Mouse (Mus musculus): ENCODE measurements around the gene Ctdspl. TPM values are rescaled to one million over a fixed set of nuclear protein-coding genes. Genes with fewer than 3 reads are reported as not detected.

Gene Ctdspl
- polyA plus RNA-seq, 1 experiment from 2014 or later: 4.9 TPM

DNA sequence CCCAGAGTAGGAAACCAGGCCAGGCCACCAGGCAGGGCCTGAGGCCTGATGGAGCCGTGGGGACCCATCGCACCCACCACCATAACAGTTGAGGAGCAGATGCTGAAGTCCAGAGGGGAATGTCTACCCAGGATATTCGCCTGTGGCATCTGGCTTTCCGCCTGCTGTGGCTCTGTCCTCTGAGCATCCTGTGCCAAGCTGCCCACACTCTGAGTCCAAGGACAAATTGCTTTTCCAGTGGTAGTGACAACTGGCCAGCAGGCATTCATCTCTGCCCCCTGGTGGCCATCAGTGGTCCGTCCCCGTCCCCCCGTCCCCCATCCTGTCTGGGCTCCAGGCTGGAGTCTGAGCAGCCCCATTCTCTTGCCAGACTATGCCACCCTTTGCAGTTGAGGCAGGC is 103.3 kb downstream of the Ctdspl start:
- Histone ChIP-seq H3K4me3 (ENCODE audit: low read depth, low read length) (no peak overlapping the region), H3K9ac (ENCODE audit: low read length) (no peak overlapping the region), H3K9me3 (ENCODE audit: control insufficient read depth, low read length) (no peaks in the 10 kb centered on the region), H3K36me3 (ENCODE audit: control insufficient read depth, insufficient read depth, low read length) (no peaks in the 10 kb centered on the region), H3K4me1 (ENCODE audit: control insufficient read depth, insufficient read depth, low read length) (peaks cover 21% of the 10 kb centered on the region), H3K27ac (ENCODE audit: low read depth, low read length) (no peak overlapping the region), H3K27me3 (ENCODE audit: control insufficient read depth, insufficient read depth, low read length) (no peaks in the 10 kb centered on the region), H3K4me2 (no peak overlapping the region)
- 60% methylated on average over 7 of the region's 7 CpGs for WGBS
- peak; percentile 57; the same call in 1 of the 2 replicates for ATAC-seq (ENCODE audit: low FRiP score)
- peak; percentile 92 for DNase-seq (ENCODE audit: low spot score, missing footprints)

DNA sequence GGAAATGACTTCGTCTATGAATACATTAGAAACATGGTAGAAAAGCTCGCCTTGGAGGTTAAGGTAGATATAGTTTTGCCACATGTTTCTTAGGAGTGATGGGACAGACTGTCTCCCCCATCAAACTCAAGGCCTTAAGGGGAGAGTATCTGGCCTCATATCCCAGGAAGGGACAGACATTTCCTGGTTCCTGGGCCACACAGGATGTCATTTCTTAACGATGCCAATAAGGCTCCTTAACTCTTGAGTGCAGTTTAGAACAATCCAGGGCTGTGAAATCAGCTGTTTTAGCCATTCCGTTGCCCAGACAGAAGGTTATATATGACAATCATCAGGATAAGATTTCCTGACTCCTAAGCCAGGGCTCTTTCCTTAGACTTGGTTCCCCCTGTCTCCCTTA is 104.8 kb downstream of the Ctdspl start:
- Histone ChIP-seq H3K36me3 (ENCODE audit: control insufficient read depth, insufficient read depth, low read length) (no peaks in the 10 kb centered on the region), H3K4me1 (ENCODE audit: control insufficient read depth, insufficient read depth, low read length) (peaks cover 21% of the 10 kb centered on the region), H3K27ac (ENCODE audit: low read depth, low read length) (no peak overlapping the region), H3K9ac (ENCODE audit: low read length) (no peak overlapping the region), H3K4me3 (ENCODE audit: low read depth, low read length) (no peak overlapping the region), H3K9me3 (ENCODE audit: control insufficient read depth, low read length) (no peaks in the 10 kb centered on the region), H3K27me3 (ENCODE audit: control insufficient read depth, insufficient read depth, low read length) (no peaks in the 10 kb centered on the region), H3K4me2 (no peak overlapping the region)
- no peak for ATAC-seq (ENCODE audit: low FRiP score)
- no peak for DNase-seq (ENCODE audit: low spot score, missing footprints)
- WGBS: 88% methylated on average over 4 of the region's 4 CpGs

DNA sequence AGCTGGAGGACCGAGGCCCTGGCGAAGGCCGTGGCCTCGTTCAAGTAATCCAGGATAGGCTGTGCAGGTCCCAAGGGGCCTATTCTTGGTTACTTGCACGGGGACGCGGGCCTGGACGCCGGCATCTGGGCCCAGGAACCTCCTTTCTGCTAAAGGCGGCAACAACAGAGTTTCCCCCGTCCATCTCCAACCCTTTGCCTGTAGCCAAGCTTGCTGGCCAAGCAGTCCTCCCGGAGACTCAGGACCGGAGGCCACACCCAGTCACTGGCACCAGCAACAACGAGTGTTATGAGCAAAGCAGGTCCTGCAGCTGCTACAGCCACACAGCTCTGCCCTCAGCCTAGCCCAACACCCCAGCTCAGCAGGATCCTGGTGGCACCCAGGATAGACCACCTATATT is 105.5 kb downstream of the Ctdspl start:
- DNase-seq (ENCODE audit: low spot score, missing footprints): no peak
- no peak overlapping the region for H3K27ac ChIP-seq (ENCODE audit: low read depth, low read length)
- peaks cover 21% of the 10 kb centered on the region for H3K4me1 ChIP-seq (ENCODE audit: control insufficient read depth, insufficient read depth, low read length)
- 86% methylated on average over 14 of the region's 14 CpGs for WGBS
- H3K4me2 ChIP-seq: no peak overlapping the region
- H3K36me3 ChIP-seq (ENCODE audit: control insufficient read depth, insufficient read depth, low read length): no peaks in the 10 kb centered on the region
- no peak overlapping the region for H3K9ac ChIP-seq (ENCODE audit: low read length)
- no peak overlapping the region for H3K4me3 ChIP-seq (ENCODE audit: low read depth, low read length)
- H3K27me3 ChIP-seq (ENCODE audit: control insufficient read depth, insufficient read depth, low read length): no peaks in the 10 kb centered on the region
- no peaks in the 10 kb centered on the region for H3K9me3 ChIP-seq (ENCODE audit: control insufficient read depth, low read length)
- ATAC-seq (ENCODE audit: low FRiP score): no peak

GRCm38 (mm10) chr9:119032538-119032937 is 106.3 kb downstream of the Ctdspl start:
- no peaks in the 10 kb centered on the region for H3K36me3 ChIP-seq (ENCODE audit: control insufficient read depth, insufficient read depth, low read length)
- no peak overlapping the region for H3K4me2 ChIP-seq
- H3K27me3 ChIP-seq (ENCODE audit: control insufficient read depth, insufficient read depth, low read length): no peaks in the 10 kb centered on the region
- H3K27ac ChIP-seq (ENCODE audit: low read depth, low read length): no peak overlapping the region; the same call in 1 of the 2 replicates
- peaks cover 21% of the 10 kb centered on the region for H3K4me1 ChIP-seq (ENCODE audit: control insufficient read depth, insufficient read depth, low read length)
- DNase-seq (ENCODE audit: low spot score, missing footprints): no peak
- no peak for ATAC-seq (ENCODE audit: low FRiP score)
- no peaks in the 10 kb centered on the region for H3K9me3 ChIP-seq (ENCODE audit: control insufficient read depth, low read length)
- H3K4me3 ChIP-seq (ENCODE audit: low read depth, low read length): no peak overlapping the region
- 44% methylated on average over 9 of the region's 9 CpGs for WGBS
- no peak overlapping the region for H3K9ac ChIP-seq (ENCODE audit: low read length)

DNA sequence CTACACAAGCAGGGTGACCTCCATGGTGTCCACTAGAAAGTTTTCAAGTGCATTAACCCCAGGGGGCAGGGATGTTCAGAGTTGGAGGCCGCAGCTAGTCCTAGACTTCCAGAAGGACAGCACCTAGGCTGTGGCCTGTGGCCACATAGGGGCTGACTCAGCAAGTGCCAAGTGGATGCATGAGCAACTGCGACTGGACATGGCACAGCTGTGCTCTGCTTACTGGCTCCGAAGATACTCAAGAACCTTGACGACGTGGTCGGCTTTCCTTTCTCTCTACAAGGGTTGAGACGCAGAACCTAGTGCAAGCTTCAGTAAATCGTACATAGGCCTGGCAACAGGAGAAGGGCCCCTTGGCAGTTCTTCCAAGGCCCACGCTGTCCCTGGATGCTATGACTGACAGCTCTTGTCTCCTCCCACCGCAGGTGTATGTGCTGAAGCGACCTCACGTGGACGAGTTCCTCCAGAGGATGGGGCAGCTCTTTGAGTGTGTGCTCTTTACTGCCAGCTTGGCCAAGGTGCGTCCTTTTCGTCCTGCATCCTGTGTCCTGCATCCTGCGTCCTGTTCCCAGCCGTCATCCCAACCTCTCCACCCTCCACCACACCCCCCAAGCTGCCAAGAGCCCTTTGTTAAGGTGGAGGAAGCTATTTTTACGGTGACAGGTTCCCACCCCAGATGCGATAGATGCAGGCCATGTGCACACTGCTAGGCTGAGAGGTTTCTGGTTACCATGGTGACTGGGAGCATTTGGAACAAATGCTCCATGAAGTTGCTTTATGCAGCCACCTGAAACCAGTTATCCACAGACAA is 107.1 kb downstream of the Ctdspl start:
- no peak for DNase-seq (ENCODE audit: low spot score, missing footprints)
- H3K9me3 ChIP-seq (ENCODE audit: control insufficient read depth, low read length): no peaks in the 10 kb centered on the region
- no peak overlapping the region for H3K4me2 ChIP-seq
- no peaks in the 10 kb centered on the region for H3K36me3 ChIP-seq (ENCODE audit: control insufficient read depth, insufficient read depth, low read length)
- no peak overlapping the region for H3K9ac ChIP-seq (ENCODE audit: low read length)
- 65% methylated on average over 19 of the region's 19 CpGs for whole genome bisulfite sequencing
- no peak overlapping the region for H3K4me3 ChIP-seq (ENCODE audit: low read depth, low read length)
- peak; percentile 34; the same call in 1 of the 2 replicates for ATAC-seq (ENCODE audit: low FRiP score)
- H3K27ac ChIP-seq (ENCODE audit: low read depth, low read length): no peak overlapping the region
- H3K27me3 ChIP-seq (ENCODE audit: control insufficient read depth, insufficient read depth, low read length): no peaks in the 10 kb centered on the region
- H3K4me1 ChIP-seq (ENCODE audit: control insufficient read depth, insufficient read depth, low read length): peaks cover 21% of the 10 kb centered on the region

- Histone ChIP-seq H3K36me3 (ENCODE audit: control insufficient read depth, insufficient read depth, low read length) (no peaks in the 10 kb centered on the region), H3K4me1 (ENCODE audit: control insufficient read depth, insufficient read depth, low read length) (peaks cover 21% of the 10 kb centered on the region), H3K4me2 (no peak overlapping the region), H3K27ac (ENCODE audit: low read depth, low read length) (no peak overlapping the region), H3K9me3 (ENCODE audit: control insufficient read depth, low read length) (no peaks in the 10 kb centered on the region), H3K9ac (ENCODE audit: low read length) (no peak overlapping the region), H3K27me3 (ENCODE audit: control insufficient read depth, insufficient read depth, low read length) (no peaks in the 10 kb centered on the region), H3K4me3 (ENCODE audit: low read depth, low read length) (no peak overlapping the region)
- DNase-seq (ENCODE audit: low spot score, missing footprints) (no peak), ATAC-seq (ENCODE audit: low FRiP score) (no peak)
- WGBS: 72% methylated on average over 8 of the region's 8 CpGs
These were observed 107.8 kb downstream of the Ctdspl start for GRCm38 (mm10) chr9:119034069-119034468.

DNA sequence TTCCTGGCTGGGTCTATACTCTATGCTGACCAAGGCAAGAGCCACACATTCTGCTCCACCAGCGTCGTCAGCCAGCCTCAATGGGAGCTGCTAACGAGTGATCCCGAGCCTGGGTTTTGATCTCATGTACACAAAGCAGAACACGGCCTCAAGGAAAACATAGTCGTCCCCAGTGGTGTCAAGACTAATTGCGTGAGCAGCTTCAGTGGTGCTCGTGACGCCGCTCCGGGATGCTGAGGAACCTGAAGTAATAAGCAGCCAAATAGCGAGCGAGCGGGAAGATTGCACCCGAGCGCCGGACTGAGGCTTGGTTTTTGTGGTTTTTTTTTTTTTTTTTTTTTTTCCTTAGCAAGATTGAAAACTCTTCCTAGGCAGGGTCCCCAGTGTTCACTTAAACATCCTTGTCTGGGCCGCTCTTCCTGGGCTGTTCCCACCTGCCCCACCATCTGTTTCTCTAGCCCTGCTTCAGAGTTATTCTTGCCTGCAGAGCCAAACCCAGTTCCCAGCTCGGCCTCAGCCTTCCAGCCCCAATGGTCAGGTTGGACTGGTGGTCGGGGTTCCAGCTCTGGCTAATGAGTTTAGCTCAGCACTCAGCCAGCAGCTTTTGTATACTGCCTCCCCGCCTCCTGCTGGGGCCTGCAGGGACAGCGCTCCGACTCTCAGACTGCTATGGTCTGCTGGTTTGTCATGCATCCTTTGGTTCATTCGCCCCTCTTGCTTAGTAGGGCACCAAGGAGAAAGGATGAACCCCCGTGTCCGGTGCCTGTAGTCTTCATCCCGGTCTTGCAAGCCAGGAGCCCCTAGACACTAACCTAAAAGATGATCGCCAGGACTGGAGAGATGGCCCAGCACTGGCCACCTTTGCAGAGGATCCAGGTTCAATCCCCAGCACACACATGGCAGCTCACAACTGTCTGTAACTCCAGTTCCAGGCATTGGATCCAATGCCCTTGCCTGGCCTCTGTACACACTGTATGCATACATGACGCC is 108.7 kb downstream of the Ctdspl start:
- peaks cover 21% of the 10 kb centered on the region for H3K4me1 ChIP-seq (ENCODE audit: control insufficient read depth, insufficient read depth, low read length)
- DNase-seq (ENCODE audit: low spot score, missing footprints): no peak

DNA sequence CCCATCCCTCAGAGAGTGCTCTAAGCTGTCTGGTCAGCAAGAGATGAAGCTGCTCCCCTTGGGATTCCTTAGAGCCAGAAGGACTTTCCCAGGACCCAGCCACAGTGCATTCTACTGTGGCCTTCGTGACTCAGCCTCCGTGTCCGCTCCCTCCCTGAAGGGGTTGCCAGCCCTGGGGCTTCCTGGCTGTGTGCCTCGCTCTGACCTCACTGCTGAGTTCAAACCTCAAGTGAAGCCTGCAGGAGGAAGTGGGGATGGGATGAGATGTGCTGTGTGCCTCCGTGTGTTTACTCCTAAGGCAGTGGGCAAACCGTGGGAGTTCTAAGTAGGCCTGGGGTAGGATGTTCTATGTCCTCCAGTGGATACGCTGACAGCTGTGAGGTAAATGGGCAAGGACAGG is 109.6 kb downstream of the Ctdspl start:
- Histone ChIP-seq H3K4me1 (ENCODE audit: control insufficient read depth, insufficient read depth, low read length) (peaks cover 21% of the 10 kb centered on the region), H3K4me2 (no peak overlapping the region), H3K27ac (ENCODE audit: low read depth, low read length) (no peak overlapping the region), H3K27me3 (ENCODE audit: control insufficient read depth, insufficient read depth, low read length) (no peaks in the 10 kb centered on the region), H3K9me3 (ENCODE audit: control insufficient read depth, low read length) (no peaks in the 10 kb centered on the region), H3K9ac (ENCODE audit: low read length) (no peak overlapping the region), H3K4me3 (ENCODE audit: low read depth, low read length) (no peak overlapping the region), H3K36me3 (ENCODE audit: control insufficient read depth, insufficient read depth, low read length) (no peaks in the 10 kb centered on the region)
- ATAC-seq (ENCODE audit: low FRiP score) (no peak), DNase-seq (ENCODE audit: low spot score, missing footprints) (no peak)
- WGBS: 83% methylated on average over 7 of the region's 7 CpGs

More for the DNA sequence above, 108.7 kb downstream of the Ctdspl start:
- Histone ChIP-seq H3K9me3 (ENCODE audit: control insufficient read depth, low read length) (no peaks in the 10 kb centered on the region), H3K9ac (ENCODE audit: low read length) (no peak overlapping the region), H3K4me3 (ENCODE audit: low read depth, low read length) (no peak overlapping the region), H3K27ac (ENCODE audit: low read depth, low read length) (no peak overlapping the region), H3K4me2 (no peak overlapping the region), H3K27me3 (ENCODE audit: control insufficient read depth, insufficient read depth, low read length) (no peaks in the 10 kb centered on the region), H3K36me3 (ENCODE audit: control insufficient read depth, insufficient read depth, low read length) (no peaks in the 10 kb centered on the region)
- 62% methylated on average over 29 of the region's 29 CpGs for WGBS
- no peak for ATAC-seq (ENCODE audit: low FRiP score)

Measured in midbrain, embryonic 11.5 days (tissue).